Mouse (Mus musculus) macrophage (primary cell): ENCODE results near the gene Amh. TPM values are rescaled to one million over a fixed set of nuclear protein-coding genes. Genes with fewer than 3 reads are reported as not detected.

Source experiments
- H3K27ac ChIP-seq: fragments of 350-480 bp; formaldehyde crosslinking; 2 replicates; pipeline ENCODE4 v1.9.0; 2021
- H3K36me3 ChIP-seq: fragments of 350-480 bp; formaldehyde crosslinking; 2 replicates; pipeline ENCODE4 v1.9.0; 2021; ENCODE audit errors: inconsistent target
- H3K4me3 ChIP-seq: fragments of 350-480 bp; formaldehyde crosslinking; 2 replicates; pipeline ENCODE4 v1.9.0; 2021; ENCODE audit errors: inconsistent target
- H3K79me2 ChIP-seq: fragments of 350-480 bp; formaldehyde crosslinking; 2 replicates; pipeline ENCODE4 v1.9.0; 2021; ENCODE audit errors: inconsistent target
- WGBS: methylation state at CpG from one replicate; pipeline ENCODE4 v1.1.7; 2026; ENCODE audit warnings: inconsistent platforms; ENCODE audit not compliant: missing documents; 5-methylcytosine and 5-hydroxymethylcytosine counted together
- polyA plus RNA-seq: library from polyadenylated mRNA; stranded (reverse); fragments of 250-400 nt; gene quantifications from 3 replicates; pipeline ENCODE4 v1.2.4, GENCODE M21; 2018; ENCODE audit warnings: inconsistent platforms

The Amh gene
- polyA plus RNA-seq, 1 experiment from 2014 or later, result not detected

DNA sequence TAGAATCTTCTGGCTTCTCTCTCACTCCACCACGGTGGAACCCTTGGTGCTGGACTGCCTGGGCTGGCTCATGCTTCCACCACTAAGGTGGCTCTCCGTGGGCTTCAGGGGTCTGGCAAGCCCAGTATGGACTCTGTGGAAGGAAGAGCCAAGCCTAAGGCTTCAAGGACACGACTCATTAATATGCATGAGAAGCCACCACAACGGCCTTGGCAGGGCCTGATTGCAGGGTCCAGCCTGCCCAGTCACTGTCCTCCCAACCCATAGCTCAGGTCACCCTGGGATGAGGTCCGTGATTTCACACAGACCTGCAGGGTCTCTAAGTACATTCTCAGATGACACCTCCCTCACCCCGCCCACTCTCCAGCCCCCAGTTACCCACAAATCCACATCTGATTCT, 34.8 kb downstream of the Amh start:
- no peaks in the 10 kb centered on the region for H3K79me2 ChIP-seq
- WGBS, result 69% methylated on average over 5 of the region's 6 CpGs
- no peaks in the 10 kb centered on the region for H3K36me3 ChIP-seq
- H3K4me3 ChIP-seq, result no peak overlapping the region
- no peak overlapping the region for H3K27ac ChIP-seq

DNA sequence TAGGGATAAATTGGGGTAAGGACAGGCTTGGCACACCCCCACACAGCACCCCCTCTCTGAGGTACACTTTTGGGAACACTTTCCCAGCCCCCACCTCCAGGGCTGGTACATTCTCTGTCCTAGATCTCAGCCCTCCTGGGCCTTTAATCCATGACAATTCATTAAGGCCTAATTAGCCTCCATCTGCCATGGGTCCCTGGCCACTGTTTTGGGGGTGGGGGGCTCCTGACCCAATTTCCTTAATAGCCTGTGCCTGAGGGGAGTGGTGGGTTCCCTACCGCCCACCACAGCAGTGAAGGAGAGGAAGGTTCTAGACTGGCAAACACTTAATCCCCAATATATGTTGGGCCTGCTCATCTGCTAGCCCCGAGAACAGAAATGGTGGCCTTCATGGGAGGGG, 36.6 kb downstream of the Amh start:
- Histone ChIP-seq H3K79me2 (no peaks in the 10 kb centered on the region), H3K36me3 (no peaks in the 10 kb centered on the region), H3K27ac (no peak overlapping the region), H3K4me3 (no peak overlapping the region)
- 95% methylated on average over 2 of the region's 2 CpGs for WGBS

DNA sequence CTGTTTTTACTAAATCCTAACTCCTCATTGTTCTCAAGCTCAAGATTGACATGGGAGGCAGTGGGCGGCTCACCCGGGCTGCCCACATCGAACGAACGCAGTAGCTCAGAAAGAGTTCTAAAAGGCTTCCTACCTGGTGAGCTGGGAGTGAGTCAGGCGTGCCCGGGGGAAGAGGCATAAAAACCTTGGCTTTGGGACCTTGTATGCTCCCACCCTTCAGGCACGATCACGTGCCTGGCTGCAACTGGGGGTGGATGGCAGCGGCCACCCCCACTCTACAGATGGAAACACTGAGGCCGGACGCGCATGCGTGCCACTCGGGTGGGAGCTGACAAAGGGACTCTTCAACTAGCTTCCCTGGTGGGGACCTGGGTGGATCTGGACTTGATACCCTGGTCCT, 37.3 kb downstream of the Amh start:
- 87% methylated on average over 15 of the region's 15 CpGs for WGBS

GRCm38 (mm10) chr10:80843087-80843930, 38.3 kb downstream of the Amh start:
- Histone ChIP-seq H3K36me3 (no peaks in the 10 kb centered on the region), H3K79me2 (no peaks in the 10 kb centered on the region), H3K4me3 (no peak overlapping the region), H3K27ac (no peak overlapping the region)
- WGBS, result 21% methylated on average over 32 of the region's 32 CpGs

More for the DNA sequence above, 37.3 kb downstream of the Amh start:
- no peak overlapping the region for H3K27ac ChIP-seq
- H3K36me3 ChIP-seq, result no peaks in the 10 kb centered on the region
- no peaks in the 10 kb centered on the region for H3K79me2 ChIP-seq
- H3K4me3 ChIP-seq, result no peak overlapping the region

GRCm38 (mm10) chr10:80843931-80844547, 39.0 kb downstream of the Amh start, which contains the start of gene Lingo3:
TSS of gene Lingo3 (minus strand) at chr10:80844039.
- WGBS, result 9% methylated on average over 43 of the region's 51 CpGs
- H3K36me3 ChIP-seq, result no peaks in the 10 kb centered on the region
- H3K4me3 ChIP-seq, result no peak within 1 kb of the TSS
- no peak within 1 kb of the TSS for H3K27ac ChIP-seq
- H3K79me2 ChIP-seq, result no peaks in the 10 kb centered on the region

DNA sequence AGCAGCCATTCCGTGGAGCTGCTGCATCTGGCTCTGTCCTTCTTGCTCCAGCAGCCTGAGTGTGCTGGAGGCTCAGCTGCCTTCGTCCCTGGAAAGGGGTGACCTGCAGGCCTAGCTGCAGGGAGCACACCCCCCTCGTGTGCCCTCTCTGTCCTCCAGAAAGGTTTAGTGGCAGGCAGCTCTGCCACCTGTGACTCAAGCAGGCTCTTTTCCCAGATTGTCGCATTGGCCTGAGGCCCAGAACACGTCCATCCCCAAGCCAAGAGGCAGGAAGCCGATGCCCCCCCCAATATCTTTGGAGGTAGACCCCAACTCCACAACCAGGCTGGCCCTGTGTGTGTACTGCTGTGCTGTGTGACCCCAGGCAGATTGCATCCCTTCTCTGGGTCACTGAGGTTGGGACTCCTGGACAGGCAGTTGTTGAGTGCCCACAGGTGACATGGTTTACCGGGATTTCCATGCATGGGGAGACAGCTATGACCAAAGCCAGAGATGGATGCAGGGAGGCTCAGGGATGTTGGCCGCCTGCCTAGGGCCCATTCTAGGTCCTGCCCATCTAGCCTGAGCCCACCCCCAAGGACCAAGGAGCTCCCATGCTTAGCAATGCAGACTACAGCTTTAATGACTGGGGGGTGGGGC, 40.1 kb downstream of the Amh start:
- no peaks in the 10 kb centered on the region for H3K79me2 ChIP-seq
- H3K36me3 ChIP-seq, result no peaks in the 10 kb centered on the region
- WGBS, result 74% methylated on average over 8 of the region's 8 CpGs
- H3K4me3 ChIP-seq, result no peak overlapping the region
- H3K27ac ChIP-seq, result no peak overlapping the region

- Histone ChIP-seq H3K79me2 (no peaks in the 10 kb centered on the region), H3K27ac (no peak overlapping the region), H3K4me3 (no peak overlapping the region), H3K36me3 (no peaks in the 10 kb centered on the region)
- 90% methylated on average over 12 of the region's 12 CpGs for WGBS
Observed at GRCm38 (mm10) chr10:80845732-80846131, 40.7 kb downstream of the Amh start.

DNA sequence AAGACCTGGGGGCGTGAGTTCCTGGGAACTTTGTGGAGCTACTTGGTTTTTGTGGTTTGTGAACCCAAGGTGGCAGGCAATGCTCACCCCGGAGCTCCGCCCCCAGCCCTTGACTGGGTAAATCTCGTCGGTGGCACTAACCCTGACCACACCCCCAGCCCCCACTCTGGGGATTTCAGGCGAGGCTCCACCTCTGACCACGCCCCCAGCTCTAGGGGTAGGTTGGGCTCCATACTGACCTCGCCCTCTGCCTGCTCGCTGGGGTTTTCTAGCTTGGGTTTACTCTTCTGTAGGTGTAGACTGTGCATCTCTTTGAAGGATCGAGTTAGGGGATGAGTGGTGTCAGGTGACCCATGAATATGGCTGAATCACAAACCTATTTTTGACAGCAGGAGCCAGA, 43.5 kb downstream of the Amh start:
- H3K36me3 ChIP-seq, result 0 out of 2 replicates have a peak, but pooled peaks cover 5% of the 10 kb centered on the region
- no peak overlapping the region for H3K27ac ChIP-seq
- H3K79me2 ChIP-seq, result peaks cover 5% of the 10 kb centered on the region; the same call in 1 of the 2 replicates
- H3K4me3 ChIP-seq, result no peak overlapping the region
- 8% methylated on average over 10 of the region's 10 CpGs for WGBS

DNA sequence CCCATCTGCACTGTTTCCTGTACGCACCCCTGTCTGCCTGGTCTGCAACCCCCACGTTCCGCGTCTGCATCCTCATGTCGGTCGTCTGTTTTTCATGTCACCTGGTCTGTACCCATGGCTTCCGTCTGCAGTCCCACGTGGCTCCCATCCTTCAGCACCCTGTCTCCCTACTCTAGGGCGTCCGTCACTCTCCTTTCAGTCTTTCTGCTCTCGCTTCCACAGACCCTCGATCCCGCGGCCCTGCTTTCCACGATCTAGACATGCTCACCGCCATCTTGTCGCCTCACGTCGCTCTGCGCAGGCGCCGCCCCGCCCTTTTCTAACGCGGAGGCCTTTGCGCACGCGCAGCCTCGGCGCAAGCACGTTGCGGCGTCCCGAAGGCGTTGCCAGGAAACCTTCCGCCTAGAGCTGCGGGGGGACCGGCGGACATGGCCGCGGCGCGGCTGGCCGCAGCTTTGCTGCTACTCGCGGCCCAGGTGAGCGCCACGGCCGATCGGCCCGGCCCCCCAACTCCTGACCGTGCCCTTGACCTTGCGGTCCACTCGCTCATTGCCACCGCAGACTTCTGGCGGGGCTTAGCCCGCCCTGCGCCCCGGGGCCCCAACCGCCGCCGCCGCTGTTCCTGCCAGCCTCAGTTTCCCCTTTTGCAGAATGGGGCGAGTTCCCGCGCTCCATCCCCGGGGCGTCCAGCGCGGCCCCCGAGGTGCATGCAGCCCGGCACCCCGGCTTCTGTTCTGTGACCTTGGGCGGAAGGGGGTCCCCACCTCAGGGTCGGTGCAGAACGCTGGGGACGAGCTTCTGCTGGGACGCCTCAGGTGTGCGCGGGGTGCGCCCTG, 50.1 kb downstream of the Amh start, which contains the start of the genes Lsm7 and Sppl2b:
Gene Lsm7 (minus strand): TSS at position 297 of the 836 bp plus-strand sequence.
Gene Sppl2b (plus strand): TSS at position 363 of the 836 bp plus-strand sequence.
- H3K4me3 ChIP-seq, result peak within 1 kb of the TSS; percentile 97
- peaks cover 57% of the 10 kb centered on the region for H3K79me2 ChIP-seq
- peak within 1 kb of the TSS; percentile 41; the same call in 1 of the 2 replicates for H3K27ac ChIP-seq
- 0 out of 2 replicates have a peak, but pooled peaks cover 5% of the 10 kb centered on the region for H3K36me3 ChIP-seq
- under 1% methylated on average over 81 of the region's 81 CpGs for WGBS

- Histone ChIP-seq H3K79me2 (peaks cover 57% of the 10 kb centered on the region), H3K27ac (no peak overlapping the region), H3K4me3 (peak overlapping the region; percentile 33), H3K36me3 (0 out of 2 replicates have a peak, but pooled peaks cover 5% of the 10 kb centered on the region)
- whole genome bisulfite sequencing, result 36% methylated on average over 11 of the region's 11 CpGs
Observed at GRCm38 (mm10) chr10:80855749-80856073, 50.7 kb downstream of the Amh start.

DNA sequence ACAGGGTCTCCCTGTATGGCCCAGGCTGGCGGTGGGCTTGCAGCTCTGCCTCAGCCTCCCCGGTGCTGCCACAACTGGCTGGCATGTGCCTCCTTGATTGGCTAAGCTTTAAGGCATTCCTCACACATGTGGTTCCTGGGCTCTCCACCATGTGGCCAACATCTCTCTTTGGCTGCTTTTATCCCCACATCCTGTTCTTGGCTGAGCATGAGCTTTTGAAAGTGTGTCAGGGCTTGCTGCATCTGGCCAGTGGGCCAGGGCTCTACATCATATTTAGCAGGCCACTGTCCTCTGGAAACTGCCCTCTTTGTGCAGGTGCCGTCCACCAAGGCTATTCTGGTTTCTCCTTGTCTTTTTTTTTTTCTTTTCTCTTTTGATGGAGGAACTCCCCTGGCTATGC, 51.2 kb downstream of the Amh start:
- Histone ChIP-seq H3K27ac (no peak overlapping the region), H3K79me2 (peaks cover 57% of the 10 kb centered on the region), H3K36me3 (peaks cover 6% of the 10 kb centered on the region; the same call in 1 of the 2 replicates), H3K4me3 (no peak overlapping the region)
- WGBS, result 40% methylated on average over 3 of the region's 3 CpGs

GRCm38 (mm10) chr10:80856908-80857307, 51.9 kb downstream of the Amh start:
- peaks cover 12% of the 10 kb centered on the region; the same call in 1 of the 2 replicates for H3K36me3 ChIP-seq
- peaks cover 57% of the 10 kb centered on the region for H3K79me2 ChIP-seq
- H3K4me3 ChIP-seq, result no peak overlapping the region
- WGBS, result 92% methylated on average over 5 of the region's 5 CpGs
- H3K27ac ChIP-seq, result no peak overlapping the region
